Mouse (Mus musculus) kidney, embryonic 15.5 days (tissue): ENCODE data around the gene Rmnd1. TPM values are rescaled to one million over a fixed set of nuclear protein-coding genes. Genes with fewer than 3 reads are reported as not detected.
A peak's percentile ranks its signal among the peaks of the same experiment; 100 is the strongest.

Source experiments
- ATAC-seq: fragments of 200-750 bp; cut with Nextera tagmentation; replicated peaks from 2 replicates; pipeline ENCODE4 v1.8.0; 2017; ENCODE audit warnings: moderate TSS enrichment; ENCODE audit not compliant: low FRiP score
- H3K27ac ChIP-seq: fragments of 300-500 bp; sonication (generic); 2 replicates; pipeline ENCODE4 v1.5.1; 2015; ENCODE audit warnings: mild to moderate bottlenecking, inconsistent platforms
- H3K27me3 ChIP-seq: fragments of 300-500 bp; sonication (generic); 2 replicates; pipeline ENCODE4 v1.6.1; 2015; ENCODE audit warnings: inconsistent platforms
- H3K36me3 ChIP-seq: fragments of 300-500 bp; sonication (generic); 2 replicates; pipeline ENCODE4 v1.6.1; 2015; ENCODE audit warnings: inconsistent platforms
- H3K4me1 ChIP-seq: fragments of 300-500 bp; sonication (generic); 2 replicates; pipeline ENCODE4 v1.6.1; 2015; ENCODE audit warnings: inconsistent platforms
- H3K4me2 ChIP-seq: fragments of 300-500 bp; sonication (generic); 2 replicates; pipeline ENCODE4 v1.6.1; 2015; ENCODE audit warnings: moderate library complexity, mild to moderate bottlenecking, inconsistent platforms
- H3K4me3 ChIP-seq: fragments of 300-500 bp; sonication (generic); replicated peaks from 2 replicates; pipeline ENCODE4 v1.5.1; 2015; ENCODE audit warnings: mild to moderate bottlenecking, inconsistent platforms
- H3K9ac ChIP-seq: fragments of 300-500 bp; sonication (generic); 2 replicates; pipeline ENCODE4 v1.6.1; 2015; ENCODE audit warnings: mild to moderate bottlenecking, inconsistent platforms
- H3K9me3 ChIP-seq: fragments of 300-500 bp; sonication (generic); replicated peaks from 2 replicates; pipeline ENCODE4 v1.6.1; 2016; ENCODE audit warnings: inconsistent platforms
- WGBS: fragments of 180-500 bp; shearing (Covaris S2); methylation state at CpG from one replicate; pipeline ENCODE4 v1.1.7; 2015; ENCODE audit warnings: mixed read lengths; 5-methylcytosine and 5-hydroxymethylcytosine counted together
- polyA plus RNA-seq: library from polyadenylated mRNA; unstranded; fragments of >200 nt; fragmentation: Nextera tagmentation; extraction: Ambion mirVana; gene quantifications from 2 replicates; pipeline ENCODE4 v1.2.1, GENCODE M21; 2015

Gene Rmnd1
- polyA plus RNA-seq, 1 experiment from 2014 or later: 56.9 TPM

DNA sequence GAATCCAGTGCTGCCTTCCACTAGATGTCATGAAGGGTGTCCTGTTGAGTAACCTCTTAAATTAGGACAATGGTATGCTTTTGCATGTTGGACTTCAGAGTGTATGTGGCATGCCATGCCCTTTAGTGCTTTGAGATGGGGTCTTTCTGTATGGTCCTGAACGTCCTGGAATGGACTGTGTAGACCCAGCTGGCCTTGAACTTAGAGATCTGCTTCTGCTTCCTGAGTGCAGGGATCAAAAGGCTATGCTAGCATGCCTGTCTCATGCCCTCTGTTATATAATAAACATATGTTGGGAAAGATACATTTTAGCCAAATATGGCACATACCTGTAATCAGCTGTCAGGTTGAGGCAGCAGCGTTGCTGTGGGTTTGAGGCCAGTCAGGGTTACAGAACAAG is 41.6 kb downstream of the Rmnd1 start:
- Histone ChIP-seq H3K36me3 (peaks cover 20% of the 10 kb centered on the region), H3K9me3 (no peaks in the 10 kb centered on the region), H3K9ac (peak overlapping the region; percentile 26; the same call in 1 of the 2 replicates), H3K27me3 (no peaks in the 10 kb centered on the region), H3K27ac (no peak overlapping the region), H3K4me1 (peaks cover 42% of the 10 kb centered on the region), H3K4me3 (no peak overlapping the region), H3K4me2 (peak overlapping the region; percentile 71)
- 56% methylated on average over 2 of the region's 2 CpGs for WGBS
- ATAC-seq: no peak

DNA sequence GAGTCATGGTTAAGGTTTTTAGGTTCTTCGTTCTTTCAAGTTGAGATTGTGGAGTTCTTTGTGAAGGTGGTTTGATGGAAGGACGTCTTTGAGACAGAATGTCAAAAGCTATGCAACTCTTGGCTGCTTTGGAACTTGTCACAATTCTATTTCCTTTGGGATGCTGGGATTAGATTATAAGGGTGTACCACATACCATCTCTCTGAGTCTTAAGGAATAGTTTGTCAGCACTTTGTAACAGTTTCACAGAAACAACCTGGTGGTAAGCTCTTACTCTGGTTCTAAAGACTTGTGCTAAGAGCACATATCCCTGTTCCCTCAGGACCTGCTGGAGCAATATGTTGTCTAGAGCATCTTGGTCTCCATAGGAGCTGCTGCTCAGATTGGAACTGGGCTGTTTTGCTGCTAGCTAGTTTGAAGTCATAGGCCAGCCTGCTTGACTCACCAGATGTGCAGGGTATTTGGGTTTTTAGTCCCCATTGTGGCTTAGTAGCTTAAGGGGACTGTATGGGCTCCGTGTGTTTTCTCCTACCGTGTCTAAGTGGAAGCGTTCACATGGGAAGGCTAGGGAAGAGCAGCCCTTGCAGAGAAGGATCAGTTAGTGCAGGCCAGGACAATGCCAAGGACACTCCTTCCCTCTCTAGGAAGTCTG is 42.6 kb downstream of the Rmnd1 start:
- Histone ChIP-seq H3K9ac (peak overlapping the region; percentile 99), H3K36me3 (peaks cover 12% of the 10 kb centered on the region), H3K4me3 (peak overlapping the region; percentile 87), H3K9me3 (no peaks in the 10 kb centered on the region), H3K4me1 (peaks cover 48% of the 10 kb centered on the region), H3K4me2 (peak overlapping the region; percentile 71), H3K27ac (no peak overlapping the region), H3K27me3 (no peaks in the 10 kb centered on the region)
- ATAC-seq: no peak
- 56% methylated on average over 5 of the region's 5 CpGs for WGBS

DNA sequence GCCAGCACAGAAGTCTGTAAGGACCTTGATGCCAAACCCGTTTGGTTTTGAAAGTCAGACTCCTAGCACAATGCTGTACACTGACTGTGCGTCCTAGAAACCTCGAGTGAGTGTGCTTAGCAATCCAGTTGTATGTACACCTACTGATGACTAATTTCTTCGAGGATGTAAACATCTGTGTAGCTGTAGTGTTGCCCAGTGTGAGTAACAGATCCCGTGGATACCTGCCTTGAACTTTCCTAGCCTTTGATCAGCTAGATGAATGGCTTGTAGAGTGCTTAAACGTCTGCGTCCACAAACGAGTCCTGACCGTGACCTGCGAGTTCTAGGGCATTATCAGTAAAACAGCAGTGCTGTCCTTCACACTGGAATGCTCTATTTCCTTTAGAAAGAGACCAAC is 43.2 kb downstream of the Rmnd1 start:
- Histone ChIP-seq H3K9ac (peak overlapping the region; percentile 99), H3K27me3 (no peaks in the 10 kb centered on the region), H3K36me3 (peaks cover 10% of the 10 kb centered on the region), H3K9me3 (no peaks in the 10 kb centered on the region), H3K27ac (no peak overlapping the region), H3K4me2 (peak overlapping the region; percentile 71), H3K4me3 (peak overlapping the region; percentile 87), H3K4me1 (peaks cover 48% of the 10 kb centered on the region)
- ATAC-seq: no peak
- 9% methylated on average over 10 of the region's 10 CpGs for WGBS

GRCm38 (mm10) chr10:4388384-4388745 is 43.8 kb downstream of the Rmnd1 start:
- peak overlapping the region; percentile 99 for H3K9ac ChIP-seq

DNA sequence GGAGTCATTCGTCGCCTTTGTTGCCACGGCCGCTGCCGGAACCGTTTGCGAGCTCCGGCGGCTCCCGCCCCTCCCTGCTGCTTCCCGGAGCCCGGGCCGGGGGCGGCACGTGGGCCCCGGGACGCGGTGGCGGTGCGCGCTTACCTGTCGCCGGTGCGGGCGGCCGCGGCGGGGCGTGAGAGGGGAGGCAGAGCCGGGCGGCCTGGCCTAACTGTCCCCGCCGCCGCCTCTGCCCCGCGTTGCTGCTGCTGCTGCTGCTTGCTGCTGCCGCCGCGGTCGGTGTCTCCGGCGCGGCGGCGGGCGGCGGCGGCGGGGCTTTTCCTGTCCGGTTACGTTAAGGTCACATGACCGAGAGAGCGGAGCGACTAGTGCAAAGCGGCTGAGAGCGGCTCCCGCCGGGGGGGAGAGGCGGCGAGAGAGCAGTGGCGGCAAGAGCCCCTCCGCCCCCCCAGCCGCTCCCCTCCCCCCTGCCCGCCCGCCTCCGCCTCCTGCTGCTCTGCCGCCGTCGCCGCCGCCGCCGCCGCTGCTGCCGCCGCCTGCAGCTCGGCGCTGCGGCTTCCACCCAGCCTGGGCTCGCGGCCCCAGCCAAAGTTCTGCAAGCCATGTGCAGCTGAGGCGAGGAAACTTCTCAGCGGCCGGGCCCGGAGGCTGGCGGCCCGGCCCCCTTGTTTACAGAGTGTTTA is 44.3 kb downstream of the Rmnd1 start, which contains the start of gene Zbtb2:
Gene Zbtb2, minus strand, starts transcription at position 408 of the 683 bp plus-strand sequence.
- WGBS: under 1% methylated on average over 70 of the region's 87 CpGs
- Histone ChIP-seq H3K4me2 (peak within 1 kb of the TSS; percentile 71), H3K27me3 (no peaks in the 10 kb centered on the region), H3K4me1 (peaks cover 50% of the 10 kb centered on the region), H3K9ac (peak within 1 kb of the TSS; percentile 99), H3K27ac (peak within 1 kb of the TSS; percentile 99), H3K4me3 (peak within 1 kb of the TSS; percentile 87), H3K9me3 (no peaks in the 10 kb centered on the region), H3K36me3 (peaks cover 2% of the 10 kb centered on the region; the same call in 1 of the 2 replicates)
- ATAC-seq: no peak

More at GRCm38 (mm10) chr10:4388384-4388745, 43.8 kb downstream of the Rmnd1 start:
- Histone ChIP-seq H3K4me2 (peak overlapping the region; percentile 71), H3K36me3 (peaks cover 5% of the 10 kb centered on the region; the same call in 1 of the 2 replicates), H3K4me1 (peaks cover 48% of the 10 kb centered on the region), H3K9me3 (no peaks in the 10 kb centered on the region), H3K27me3 (no peaks in the 10 kb centered on the region), H3K4me3 (peak overlapping the region; percentile 87), H3K27ac (peak overlapping the region; percentile 99)
- WGBS: under 1% methylated on average over 19 of the region's 19 CpGs
- ATAC-seq: no peak

DNA sequence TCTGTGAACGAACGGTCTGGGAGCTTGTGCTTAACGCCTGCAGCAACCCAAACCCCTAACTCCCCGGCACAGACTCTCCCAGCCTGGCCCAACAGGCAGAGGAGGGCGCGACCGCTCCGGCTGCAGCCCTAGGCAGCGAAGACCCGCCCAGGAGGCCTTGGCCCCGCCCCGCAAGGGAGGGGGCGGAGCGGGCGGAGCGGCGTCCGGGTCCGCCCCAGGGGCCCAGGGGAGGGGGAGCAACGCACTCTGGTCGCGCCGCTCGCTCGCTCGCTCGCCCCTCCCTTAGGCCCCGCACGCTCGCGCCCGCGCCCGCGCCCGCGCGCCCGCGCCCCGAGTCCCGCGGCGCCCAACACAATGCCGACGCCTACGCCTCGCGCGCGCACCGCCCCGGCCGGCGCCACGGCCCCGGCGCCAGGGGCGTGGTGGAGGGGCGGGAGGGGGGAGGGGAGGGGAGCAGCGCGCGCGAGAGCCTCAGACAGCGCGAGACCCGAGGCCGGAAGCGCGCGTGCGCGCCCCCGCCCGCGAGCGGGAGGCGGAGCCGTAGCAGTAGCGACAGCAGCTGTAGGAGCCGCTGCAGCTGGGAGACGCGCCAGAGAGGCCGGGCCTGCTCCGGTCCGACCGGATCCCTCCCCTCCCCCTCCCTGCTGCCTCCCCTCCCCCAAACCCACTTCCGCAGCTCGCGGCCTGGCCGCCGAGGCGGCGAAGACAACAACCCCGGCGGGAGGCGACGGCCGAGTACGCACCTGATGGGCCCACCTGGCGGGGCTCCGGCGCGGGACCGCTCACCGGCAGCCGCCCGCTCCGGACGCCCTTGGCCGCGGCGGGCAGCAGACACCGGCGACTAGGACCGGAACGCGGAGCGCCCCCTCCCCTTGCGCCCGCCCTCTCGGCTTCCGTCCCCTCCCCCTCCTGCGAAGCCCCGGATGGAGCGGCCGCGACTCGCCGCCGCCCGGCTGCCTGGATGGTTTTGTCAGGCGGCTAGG is 45.3 kb downstream of the Rmnd1 start:
- under 1% methylated on average over 71 of the region's 133 CpGs for WGBS
- H3K27me3 ChIP-seq: no peaks in the 10 kb centered on the region
- H3K36me3 ChIP-seq: no peaks in the 10 kb centered on the region
- H3K4me2 ChIP-seq: peak overlapping the region; percentile 71
- H3K27ac ChIP-seq: peak overlapping the region; percentile 99
- H3K4me1 ChIP-seq: peaks cover 55% of the 10 kb centered on the region
- H3K4me3 ChIP-seq: peak overlapping the region; percentile 87
- no peaks in the 10 kb centered on the region for H3K9me3 ChIP-seq
- ATAC-seq: peak; percentile 94
- H3K9ac ChIP-seq: peak overlapping the region; percentile 99

DNA sequence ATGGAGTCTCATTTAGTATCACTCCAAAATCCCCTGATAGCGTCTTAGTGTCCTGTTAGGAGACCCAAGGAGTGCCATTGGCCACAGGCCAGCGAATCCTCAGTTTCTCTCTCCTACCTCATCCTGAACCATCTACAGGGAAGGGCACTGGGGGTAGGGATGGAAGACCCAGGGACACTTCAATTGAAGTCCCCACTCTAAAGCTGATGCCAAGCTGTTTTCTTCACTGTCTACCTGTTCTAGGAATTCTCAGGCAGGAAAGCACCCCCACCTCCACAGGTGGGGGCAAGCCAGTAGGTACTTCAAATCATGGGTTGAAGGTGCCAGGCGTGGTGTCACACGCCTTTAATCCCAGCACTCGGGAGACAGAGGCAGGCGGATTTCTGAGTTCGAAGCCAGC is 47.9 kb downstream of the Rmnd1 start:
- H3K4me2 ChIP-seq: no peak overlapping the region
- H3K27me3 ChIP-seq: no peaks in the 10 kb centered on the region
- no peak overlapping the region for H3K4me3 ChIP-seq
- 92% methylated on average over 7 of the region's 7 CpGs for WGBS
- no peak overlapping the region for H3K27ac ChIP-seq
- peaks cover 35% of the 10 kb centered on the region for H3K4me1 ChIP-seq
- no peaks in the 10 kb centered on the region for H3K9me3 ChIP-seq
- no peak for ATAC-seq
- H3K9ac ChIP-seq: no peak overlapping the region
- no peaks in the 10 kb centered on the region for H3K36me3 ChIP-seq

DNA sequence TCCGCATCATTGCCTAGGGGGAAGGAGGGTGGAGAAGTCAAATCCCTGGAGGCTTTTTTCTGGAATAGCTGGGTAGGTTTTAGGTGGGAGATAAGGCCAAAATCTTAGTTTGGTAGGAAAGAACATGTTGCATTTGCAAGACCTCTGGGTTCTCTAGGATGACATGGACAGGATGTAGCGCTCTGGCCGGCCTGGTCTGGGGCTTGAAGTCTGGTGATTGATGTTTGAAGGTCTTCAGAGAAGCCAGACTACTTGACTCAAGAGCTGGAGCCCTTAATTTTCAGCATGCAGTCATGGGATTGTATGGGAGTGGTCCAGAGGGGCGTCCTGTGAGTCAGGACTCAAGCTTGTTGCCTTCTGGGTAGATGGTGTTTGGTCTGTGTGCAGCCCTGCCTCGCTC is 51.4 kb downstream of the Rmnd1 start:
- 70% methylated on average over 5 of the region's 5 CpGs for WGBS
- no peaks in the 10 kb centered on the region for H3K9me3 ChIP-seq

GRCm38 (mm10) chr10:4376931-4377330 is 55.3 kb downstream of the Rmnd1 start:
- Histone ChIP-seq H3K36me3 (peaks cover 19% of the 10 kb centered on the region), H3K4me3 (no peak overlapping the region), H3K9me3 (no peaks in the 10 kb centered on the region), H3K27me3 (no peaks in the 10 kb centered on the region), H3K27ac (peak overlapping the region; percentile 72), H3K4me1 (peaks cover 27% of the 10 kb centered on the region), H3K4me2 (no peak overlapping the region), H3K9ac (no peak overlapping the region)
- peak; percentile 19; the same call in 1 of the 2 replicates for ATAC-seq
- 54% methylated on average over 7 of the region's 7 CpGs for WGBS

More for the DNA sequence above, 51.4 kb downstream of the Rmnd1 start:
- ATAC-seq: no peak
- Histone ChIP-seq H3K27ac (no peak overlapping the region), H3K4me2 (no peak overlapping the region), H3K4me3 (no peak overlapping the region), H3K27me3 (no peaks in the 10 kb centered on the region), H3K9ac (no peak overlapping the region), H3K36me3 (no peaks in the 10 kb centered on the region), H3K4me1 (peaks cover 38% of the 10 kb centered on the region)

DNA sequence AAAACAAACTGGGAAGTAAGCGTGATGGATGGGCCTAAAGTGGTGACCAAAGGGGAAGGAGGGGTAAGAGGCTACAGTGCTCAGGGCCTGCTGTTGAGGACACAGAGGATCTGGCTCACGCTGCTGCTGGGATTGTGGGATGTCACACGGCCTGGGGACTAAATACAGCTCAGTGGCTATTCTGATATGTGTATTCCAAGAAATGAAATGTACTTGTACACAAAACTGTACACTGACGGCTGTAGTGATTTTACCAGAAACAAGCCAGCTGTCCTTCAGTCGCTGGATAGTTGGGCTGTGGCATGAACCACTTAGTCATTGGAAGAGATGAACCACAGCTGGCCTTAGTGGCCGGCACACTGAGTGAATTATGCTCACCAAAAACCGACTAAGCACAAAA is 55.7 kb downstream of the Rmnd1 start:
- Histone ChIP-seq H3K4me1 (peaks cover 27% of the 10 kb centered on the region), H3K4me2 (0 out of 2 replicates have a peak overlapping the region, but pooled peaks have one; percentile 7), H3K4me3 (no peak overlapping the region), H3K27ac (peak overlapping the region; percentile 72), H3K36me3 (peaks cover 24% of the 10 kb centered on the region), H3K9me3 (no peaks in the 10 kb centered on the region), H3K9ac (no peak overlapping the region), H3K27me3 (no peaks in the 10 kb centered on the region)
- WGBS: 31% methylated on average over 7 of the region's 7 CpGs
- peak; percentile 77 for ATAC-seq

DNA sequence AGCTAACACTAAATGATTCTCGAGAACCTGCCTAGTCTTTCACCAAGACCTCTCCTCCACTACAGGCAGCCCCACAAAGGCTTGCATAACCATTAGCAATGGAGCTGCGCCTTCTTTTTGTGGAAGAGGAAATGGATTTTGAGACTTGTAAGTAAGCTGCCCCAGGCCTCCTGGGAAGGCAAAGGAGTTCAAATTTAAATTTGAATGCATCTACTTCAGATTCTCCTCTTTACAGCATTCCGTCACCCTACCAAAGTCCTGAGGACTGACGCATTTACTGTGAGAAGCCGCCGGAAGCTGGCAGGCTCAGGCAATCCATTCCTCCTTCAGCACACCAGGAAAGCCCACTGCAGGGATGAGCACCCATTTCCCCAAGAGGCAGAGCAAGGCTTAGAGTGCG is 56.9 kb downstream of the Rmnd1 start:
- Histone ChIP-seq H3K27ac (peak overlapping the region; percentile 72; the same call in 1 of the 2 replicates), H3K9ac (no peak overlapping the region), H3K27me3 (no peaks in the 10 kb centered on the region), H3K4me1 (peaks cover 23% of the 10 kb centered on the region), H3K9me3 (no peaks in the 10 kb centered on the region), H3K4me2 (no peak overlapping the region), H3K4me3 (no peak overlapping the region), H3K36me3 (peaks cover 34% of the 10 kb centered on the region)
- ATAC-seq: no peak
- WGBS: 56% methylated on average over 7 of the region's 7 CpGs
